Mouse (Mus musculus) liver, embryonic 14.5 days (tissue): ENCODE results near the gene Dkk3. TPM values are rescaled to one million over a fixed set of nuclear protein-coding genes. Genes with fewer than 3 reads are reported as not detected.

Experiments
- ATAC-seq: fragments of 200-750 bp; cut with Nextera tagmentation; 2 replicates; pipeline ENCODE4 v1.8.0; 2017; ENCODE audit warnings: moderate number of reproducible peaks, mild to moderate bottlenecking, moderate library complexity; ENCODE audit not compliant: insufficient read depth
- DNase-seq, 3 experiments: peaks; one replicate each; pipeline ENCODE4 v3.0.0-alpha.2; 2012 to 2013; ENCODE audit warnings: low read depth in 3 of 3, low spot score in 3 of 3
- H3K27ac ChIP-seq: fragments of 300-500 bp; sonication (generic); 2 replicates; pipeline ENCODE4 v1.5.1; 2014; ENCODE audit warnings: moderate library complexity, mild to moderate bottlenecking, control low read depth, inconsistent platforms
- H3K27me3 ChIP-seq: fragments of 300-500 bp; sonication (generic); 2 replicates; pipeline ENCODE4 v1.6.1; 2014; ENCODE audit warnings: mild to moderate bottlenecking, low read length, moderate library complexity; ENCODE audit not compliant: control insufficient read depth, insufficient read depth
- H3K36me3 ChIP-seq: fragments of 300-500 bp; sonication (generic); replicated peaks from 2 replicates; pipeline ENCODE4 v1.6.1; 2014; ENCODE audit warnings: low read depth; ENCODE audit not compliant: control insufficient read depth, insufficient read depth
- H3K4me1 ChIP-seq, 2 experiments: fragments of 200-500 bp in 1 of 2; fragments of 300-500 bp in 1 of 2; sonication (generic) in 1 of 2; replicated peaks; 2 replicates each; pipeline ENCODE4 v1.6.1; 2012 to 2014; ENCODE audit warnings: antibody characterized with exemption in 1 of 2, inconsistent platforms in 1 of 2, low read length in 1 of 2; ENCODE audit not compliant: control insufficient read depth in 2 of 2, insufficient read depth in 2 of 2
- H3K4me2 ChIP-seq: fragments of 300-500 bp; sonication (generic); 2 replicates; pipeline ENCODE4 v1.6.1; 2014; ENCODE audit warnings: low read depth, mild to moderate bottlenecking, control low read depth, moderate library complexity
- H3K4me3 ChIP-seq, 2 experiments: fragments of 200-500 bp in 1 of 2; fragments of 300-500 bp in 1 of 2; sonication (generic) in 1 of 2; 2 replicates each; pipeline ENCODE4 v1.5.1; 2012 to 2014; ENCODE audit warnings: low read depth in 2 of 2, low read length in 2 of 2, mild to moderate bottlenecking in 2 of 2, control low read depth in 1 of 2, inconsistent platforms in 1 of 2, moderate library complexity in 1 of 2; ENCODE audit not compliant: insufficient read depth in 1 of 2
- H3K9ac ChIP-seq: fragments of 300-500 bp; sonication (generic); replicated peaks from 2 replicates; pipeline ENCODE4 v1.6.1; 2014; ENCODE audit warnings: mild to moderate bottlenecking, control low read depth, moderate library complexity
- H3K9me3 ChIP-seq: fragments of 300-500 bp; sonication (generic); 2 replicates; pipeline ENCODE4 v1.6.1; 2016; ENCODE audit warnings: low read length, mixed read lengths; ENCODE audit not compliant: control insufficient read depth
- CTCF ChIP-seq: IDR thresholded peaks from 2 replicates; pipeline ENCODE4 v1.5.1; 2016; ENCODE audit warnings: antibody characterized with exemption, low read depth, control low read depth
- EP300 ChIP-seq: IDR thresholded peaks from 2 replicates; pipeline ENCODE4 v1.6.1; 2016; ENCODE audit warnings: antibody characterized with exemption, low read depth
- WGBS: fragments of 180-500 bp; shearing (Covaris S2); extraction: QIAGEN DNeasy Blood & Tissue Kit; methylation state at CpG from one replicate; pipeline ENCODE4 v1.1.7; 2014; ENCODE audit not compliant: insufficient replicate concordance; 5-methylcytosine and 5-hydroxymethylcytosine counted together
- polyA plus RNA-seq, 2 experiments: library from polyadenylated mRNA; depleted of rRNA in 1 of 2; stranded (reverse) in 1 of 2; unstranded in 1 of 2; fragments of >200 nt; fragmentation: Nextera tagmentation in 1 of 2; extraction: Ambion mirVana in 1 of 2; gene quantifications; 2 replicates each; pipeline versions ENCODE4 v1.2.1 to v1.2.3; 2012 to 2014

Gene Dkk3
- polyA plus RNA-seq, 2 experiments = 1.5 to 2.4 TPM

- Histone ChIP-seq H3K27ac (no peak overlapping the region), H3K27me3 (no peaks in the 10 kb centered on the region), H3K9ac (no peak overlapping the region), H3K9me3 (no peaks in the 10 kb centered on the region), H3K4me1 (no peaks in the 10 kb centered on the region), H3K4me2 (no peak overlapping the region), H3K4me3 (no peak overlapping the region), H3K36me3 (no peaks in the 10 kb centered on the region)
- no peak for DNase-seq
- WGBS = 69% methylated on average over 11 of the region's 11 CpGs
- no peak for TF ChIP-seq CTCF
- TF ChIP-seq EP300 = no peak
- no peak for ATAC-seq
Observed at GRCm38 (mm10) chr7:112120861-112121810, 37.7 kb downstream of the Dkk3 start.

GRCm38 (mm10) chr7:112119248-112119647, 39.6 kb downstream of the Dkk3 start:
- TF ChIP-seq CTCF = no peak
- H3K36me3 ChIP-seq = no peaks in the 10 kb centered on the region
- H3K4me3 ChIP-seq = no peak overlapping the region
- no peaks in the 10 kb centered on the region for H3K9me3 ChIP-seq
- no peak overlapping the region for H3K9ac ChIP-seq
- H3K4me1 ChIP-seq = no peaks in the 10 kb centered on the region
- DNase-seq = no peak
- no peaks in the 10 kb centered on the region for H3K27me3 ChIP-seq
- H3K27ac ChIP-seq = no peak overlapping the region
- 56% methylated on average over 7 of the region's 7 CpGs for WGBS
- no peak for ATAC-seq
- no peak overlapping the region for H3K4me2 ChIP-seq

GRCm38 (mm10) chr7:112118086-112118485, 40.8 kb downstream of the Dkk3 start:
- H3K36me3 ChIP-seq = no peaks in the 10 kb centered on the region
- ATAC-seq (no peak), DNase-seq (no peak)
- no peaks in the 10 kb centered on the region for H3K9me3 ChIP-seq
- H3K27me3 ChIP-seq = no peaks in the 10 kb centered on the region
- no peak overlapping the region for H3K4me2 ChIP-seq
- no peaks in the 10 kb centered on the region for H3K4me1 ChIP-seq
- no peak overlapping the region for H3K4me3 ChIP-seq
- TF ChIP-seq EP300 (no peak), CTCF (no peak)
- H3K27ac ChIP-seq = no peak overlapping the region
- 70% methylated on average over 7 of the region's 7 CpGs for WGBS
- no peak overlapping the region for H3K9ac ChIP-seq

GRCm38 (mm10) chr7:112117501-112117900, 41.4 kb downstream of the Dkk3 start:
- Histone ChIP-seq H3K9ac (no peak overlapping the region), H3K4me3 (no peak overlapping the region), H3K4me1 (no peaks in the 10 kb centered on the region), H3K27ac (no peak overlapping the region), H3K36me3 (no peaks in the 10 kb centered on the region), H3K27me3 (no peaks in the 10 kb centered on the region), H3K9me3 (no peaks in the 10 kb centered on the region), H3K4me2 (no peak overlapping the region)
- DNase-seq (no peak), ATAC-seq (no peak)
- WGBS = 71% methylated on average over 7 of the region's 7 CpGs
- no peak for TF ChIP-seq EP300
- no peak for TF ChIP-seq CTCF

- Histone ChIP-seq H3K4me2 (no peak overlapping the region), H3K4me1 (peaks cover 0 to 6% of the 10 kb centered on the region in 2 experiments; a peak in 1 of 4 replicates), H3K9ac (no peak overlapping the region), H3K27ac (no peak overlapping the region), H3K4me3 (no peak overlapping the region), H3K36me3 (peaks cover 19% of the 10 kb centered on the region), H3K9me3 (no peaks in the 10 kb centered on the region), H3K27me3 (no peaks in the 10 kb centered on the region)
- no peak for ATAC-seq
- TF ChIP-seq EP300 = no peak
- TF ChIP-seq CTCF = no peak
- no peak for DNase-seq
- 83% methylated on average over 19 of the region's 19 CpGs for WGBS
Observed at GRCm38 (mm10) chr7:112110638-112111372, 48.1 kb downstream of the Dkk3 start.
